Mouse (Mus musculus): Measurements from ENCODE around the gene Pdzrn4. TPM values are rescaled to one million over a fixed set of nuclear protein-coding genes. Genes with fewer than 3 reads are reported as not detected.
"Not testable (repeated sequence)": the region's sequence is repeated elsewhere in the genome, so short reads cannot be mapped to it uniquely, and the experiment has no call there.

Pdzrn4 gene
- total RNA-seq (2014; rRNA removed) (14.6 and 19.0 TPM in 2 replicates), polyA plus RNA-seq (2015; fragmentation: Nextera tagmentation; extraction: Ambion mirVana) (23.0 and 23.2 TPM in 2 replicates)

- 0 out of 2 replicates have a peak, but pooled peaks cover 7% of the 10 kb centered on the region for H3K27me3 ChIP-seq (ENCODE audit: insufficient read depth, low read length)
- under 1% methylated on average over 63 of the region's 65 CpGs for WGBS
- H3K4me1 ChIP-seq (ENCODE audit: insufficient read depth, low read length): no peaks in the 10 kb centered on the region
- no peaks in the 10 kb centered on the region for H3K36me3 ChIP-seq (ENCODE audit: insufficient read depth, low read length)
- peak; percentile 58 for DNase-seq (ENCODE audit: low spot score)
- no peak for TF ChIP-seq CTCF (IDR thresholded peaks at IDR 0.05)
- peak; percentile 78 for ATAC-seq (ENCODE audit: low FRiP score)
- H3K4me3 ChIP-seq (ENCODE audit: low read depth, low read length): peak within 1 kb of the TSS; percentile 66
- no peak within 1 kb of the TSS for H3K27ac ChIP-seq (ENCODE audit: low read depth, low read length)
- H3K9ac ChIP-seq (replicated peaks; ENCODE audit: low read length, poor library complexity, severe bottlenecking): peak within 1 kb of the TSS; percentile 57
- H3K9me3 ChIP-seq (ENCODE audit: low read length): no peaks in the 10 kb centered on the region
- H3K4me2 ChIP-seq (ENCODE audit: low read depth, low read length, poor library complexity, severe bottlenecking): peak within 1 kb of the TSS; percentile 95
Observed at GRCm38 (mm10) chr15:92396770-92397608, at the start of gene Pdzrn4. Gene Pdzrn4 (plus strand): TSS chr15:92396881.

- Histone ChIP-seq H3K4me2 (ENCODE audit: low read depth, low read length, poor library complexity, severe bottlenecking) (no peak overlapping the region), H3K4me3 (ENCODE audit: low read depth, low read length) (no peak overlapping the region), H3K9me3 (ENCODE audit: low read length) (no peaks in the 10 kb centered on the region), H3K9ac (replicated peaks; ENCODE audit: low read length, poor library complexity, severe bottlenecking) (no peak overlapping the region), H3K27me3 (ENCODE audit: insufficient read depth, low read length) (no peaks in the 10 kb centered on the region), H3K27ac (ENCODE audit: low read depth, low read length) (no peak overlapping the region), H3K4me1 (ENCODE audit: insufficient read depth, low read length) (no peaks in the 10 kb centered on the region), H3K36me3 (ENCODE audit: insufficient read depth, low read length) (no peaks in the 10 kb centered on the region)
- DNase-seq (ENCODE audit: low spot score) (no peak), ATAC-seq (ENCODE audit: low FRiP score) (no peak)
- no peak for TF ChIP-seq CTCF (IDR thresholded peaks at IDR 0.05)
- WGBS: 49% methylated on average over 4 of the region's 4 CpGs
Observed at GRCm38 (mm10) chr15:92347426-92347825, 49.3 kb upstream of the Pdzrn4 start.

GRCm38 (mm10) chr15:92347902-92348301, 48.8 kb upstream of the Pdzrn4 start:
- 11% methylated on average over 3 of the region's 3 CpGs for WGBS
- no peak for TF ChIP-seq CTCF (IDR thresholded peaks at IDR 0.05)
- ATAC-seq (ENCODE audit: low FRiP score): peak; percentile 74; the same call in 1 of the 2 replicates

GRCm38 (mm10) chr15:92348453-92348852, 48.2 kb upstream of the Pdzrn4 start:
- not testable (repeated sequence) for H3K27me3 ChIP-seq (ENCODE audit: insufficient read depth, low read length); DNase-seq (ENCODE audit: low spot score); ATAC-seq (ENCODE audit: low FRiP score); H3K36me3 ChIP-seq (ENCODE audit: insufficient read depth, low read length); H3K4me1 ChIP-seq (ENCODE audit: insufficient read depth, low read length); H3K9ac ChIP-seq (replicated peaks; ENCODE audit: low read length, poor library complexity, severe bottlenecking); H3K9me3 ChIP-seq (ENCODE audit: low read length); H3K4me3 ChIP-seq (ENCODE audit: low read depth, low read length); H3K4me2 ChIP-seq (ENCODE audit: low read depth, low read length, poor library complexity, severe bottlenecking)
- H3K27ac ChIP-seq (ENCODE audit: low read depth, low read length): 0 out of 2 replicates have a peak overlapping the region, but pooled peaks have one; percentile 1

More at GRCm38 (mm10) chr15:92347902-92348301, 48.8 kb upstream of the Pdzrn4 start:
- H3K4me2 ChIP-seq (ENCODE audit: low read depth, low read length, poor library complexity, severe bottlenecking): no peak overlapping the region
- DNase-seq (ENCODE audit: low spot score): peak; percentile 65
- no peaks in the 10 kb centered on the region for H3K27me3 ChIP-seq (ENCODE audit: insufficient read depth, low read length)
- no peak overlapping the region for H3K9ac ChIP-seq (replicated peaks; ENCODE audit: low read length, poor library complexity, severe bottlenecking)
- H3K4me3 ChIP-seq (ENCODE audit: low read depth, low read length): no peak overlapping the region
- H3K27ac ChIP-seq (ENCODE audit: low read depth, low read length): peak overlapping the region; percentile 1; the same call in 1 of the 2 replicates
- no peaks in the 10 kb centered on the region for H3K4me1 ChIP-seq (ENCODE audit: insufficient read depth, low read length)
- no peaks in the 10 kb centered on the region for H3K36me3 ChIP-seq (ENCODE audit: insufficient read depth, low read length)
- H3K9me3 ChIP-seq (ENCODE audit: low read length): no peaks in the 10 kb centered on the region

- ATAC-seq (ENCODE audit: low FRiP score) (no peak), DNase-seq (ENCODE audit: low spot score) (peak; percentile 32)
- Histone ChIP-seq H3K4me3 (ENCODE audit: low read depth, low read length) (no peak overlapping the region), H3K27me3 (ENCODE audit: insufficient read depth, low read length) (no peaks in the 10 kb centered on the region), H3K9me3 (ENCODE audit: low read length) (no peaks in the 10 kb centered on the region), H3K27ac (ENCODE audit: low read depth, low read length) (no peak overlapping the region), H3K4me1 (ENCODE audit: insufficient read depth, low read length) (no peaks in the 10 kb centered on the region), H3K36me3 (ENCODE audit: insufficient read depth, low read length) (no peaks in the 10 kb centered on the region), H3K9ac (replicated peaks; ENCODE audit: low read length, poor library complexity, severe bottlenecking) (no peak overlapping the region), H3K4me2 (ENCODE audit: low read depth, low read length, poor library complexity, severe bottlenecking) (no peak overlapping the region)
- no peak for TF ChIP-seq CTCF (IDR thresholded peaks at IDR 0.05)
- WGBS: 58% methylated on average over 6 of the region's 6 CpGs
Observed at GRCm38 (mm10) chr15:92364153-92364552, 32.5 kb upstream of the Pdzrn4 start.

GRCm38 (mm10) chr15:92364592-92364991, 32.1 kb upstream of the Pdzrn4 start:
- Histone ChIP-seq H3K4me3 (ENCODE audit: low read depth, low read length) (no peak overlapping the region), H3K9me3 (ENCODE audit: low read length) (no peaks in the 10 kb centered on the region), H3K36me3 (ENCODE audit: insufficient read depth, low read length) (no peaks in the 10 kb centered on the region), H3K27ac (ENCODE audit: low read depth, low read length) (no peak overlapping the region), H3K4me1 (ENCODE audit: insufficient read depth, low read length) (no peaks in the 10 kb centered on the region), H3K9ac (replicated peaks; ENCODE audit: low read length, poor library complexity, severe bottlenecking) (no peak overlapping the region), H3K27me3 (ENCODE audit: insufficient read depth, low read length) (no peaks in the 10 kb centered on the region), H3K4me2 (ENCODE audit: low read depth, low read length, poor library complexity, severe bottlenecking) (no peak overlapping the region)
- DNase-seq (ENCODE audit: low spot score) (no peak), ATAC-seq (ENCODE audit: low FRiP score) (no peak)
- TF ChIP-seq CTCF (IDR thresholded peaks at IDR 0.05): no peak

Measured in midbrain, postnatal 0 days (tissue).